Mouse (Mus musculus) G1E (cell line): ENCODE results near the gene Hist1h2bm. TPM values are rescaled to one million over a fixed set of nuclear protein-coding genes. Genes with fewer than 3 reads are reported as not detected.
"Not testable (repeated sequence)": the region's sequence is repeated elsewhere in the genome, so short reads cannot be mapped to it uniquely, and the experiment has no call there.

ENCODE experiments used
- ATAC-seq: 2 replicates; pipeline ENCODE4 v1.8.0; 2016; ENCODE audit warnings: mild to moderate bottlenecking; ENCODE audit not compliant: insufficient number of reproducible peaks, poor library complexity, low FRiP score, severe bottlenecking; ENCODE audit errors: extremely low read depth
- DNase-seq: peaks from one replicate; pipeline ENCODE4 v3.0.0; 2012; ENCODE audit warnings: low spot score
- H3K27me3 ChIP-seq: 2 replicates; pipeline ENCODE4 v1.6.1; 2012; ENCODE audit warnings: mild to moderate bottlenecking, low read length, inconsistent platforms; ENCODE audit not compliant: insufficient read depth
- H3K36me3 ChIP-seq: replicated peaks from 2 replicates; pipeline ENCODE3; 2012; ENCODE audit warnings: mild to moderate bottlenecking, inconsistent platforms
- H3K4me1 ChIP-seq: 2 replicates; pipeline ENCODE4 v1.6.1; 2012; ENCODE audit warnings: low read depth, low read length, inconsistent platforms, mixed read lengths; ENCODE audit not compliant: insufficient read depth
- H3K4me3 ChIP-seq: 2 replicates; pipeline ENCODE4 v1.5.1; 2012; ENCODE audit warnings: low read depth, mild to moderate bottlenecking, inconsistent platforms, low read length, moderate library complexity, mixed read lengths
- H3K9me3 ChIP-seq: replicated peaks from 2 replicates; pipeline ENCODE4 v1.6.1; 2012; ENCODE audit warnings: inconsistent platforms
- CTCF ChIP-seq: IDR thresholded peaks from 2 replicates; pipeline ENCODE4 v1.5.1; 2012; ENCODE audit warnings: low read depth, low read length, inconsistent platforms, mixed read lengths
- GATA1 ChIP-seq: IDR thresholded peaks from 2 replicates; pipeline ENCODE4 v1.6.1; 2012; ENCODE audit warnings: borderline replicate concordance, low read length, inconsistent platforms, mixed read lengths
- GATA2 ChIP-seq: IDR thresholded peaks from 2 replicates; pipeline ENCODE4 v1.6.1; 2012; ENCODE audit warnings: low read depth, low read length, inconsistent platforms, borderline replicate concordance
- POLR2AphosphoS5 ChIP-seq: IDR thresholded peaks from 2 replicates; pipeline ENCODE4 v1.6.1; 2012; ENCODE audit warnings: low read depth, low read length, inconsistent platforms; ENCODE audit not compliant: insufficient replicate concordance
- TAL1 ChIP-seq: conservative IDR thresholded peaks from 2 replicates; pipeline ENCODE4 v1.6.1; 2012; ENCODE audit warnings: low read depth, low read length, inconsistent platforms, mixed read lengths
- polyA plus RNA-seq: library from polyadenylated mRNA; stranded (reverse); fragments of >175 nt; gene quantifications from 2 replicates; pipeline ENCODE4 v1.2.3, GENCODE M21; 2012
- total RNA-seq, 2 experiments: library from RNA; stranded (forward) in 1 of 2; stranded (reverse) in 1 of 2; fragments of 200-1000 nt in 1 of 2; fragments of >200 nt in 1 of 2; fragmentation: Nextera tagmentation in 1 of 2; gene quantifications; 2 replicates each; pipeline ENCODE4 v1.2.3; 2014 to 2017

Gene Hist1h2bm
- total and polyA plus RNA-seq, 3 experiments: 1.2 to 309 (median 209) TPM

DNA sequence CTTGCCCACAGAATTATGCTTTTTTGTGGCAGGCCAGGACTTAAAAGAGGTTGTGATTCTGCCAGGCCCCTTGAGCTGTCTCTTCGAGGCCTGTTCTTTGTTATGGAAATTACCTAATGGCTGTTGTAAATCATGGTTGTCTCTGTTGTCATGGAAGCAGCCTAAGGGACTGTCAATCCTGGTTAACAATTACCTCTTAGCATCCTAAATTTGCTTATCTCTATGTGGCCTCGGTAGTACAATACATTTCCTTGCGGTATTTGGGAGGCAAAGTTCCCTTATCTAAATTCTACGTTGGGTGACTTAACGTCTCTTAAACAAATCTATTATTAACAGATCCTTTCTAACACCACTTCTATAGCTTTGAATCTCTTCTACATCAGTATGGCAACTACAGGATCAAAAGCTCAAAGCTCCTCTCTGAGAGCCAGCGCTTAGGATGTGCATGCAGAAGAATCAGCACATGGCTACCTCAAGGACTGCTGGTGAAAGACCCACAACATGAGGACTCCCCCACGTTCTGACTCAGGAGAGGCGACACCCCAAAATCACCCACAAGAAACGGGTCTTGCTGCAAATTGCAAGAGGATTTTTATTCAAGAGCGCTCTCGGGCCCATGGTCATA is 6.2 kb downstream of the Hist1h2bm start:
- ATAC-seq (no peak), DNase-seq (no peak)
- TF ChIP-seq GATA2 (no peak), CTCF (no peak), POLR2AphosphoS5 (no peak), GATA1 (no peak), TAL1 (no peak)
- Histone ChIP-seq H3K27me3 (peaks cover 3% of the 10 kb centered on the region; the same call in 1 of the 2 replicates), H3K4me3 (no peak overlapping the region), H3K36me3 (no peaks in the 10 kb centered on the region), H3K4me1 (peaks cover 4% of the 10 kb centered on the region; the same call in 1 of the 2 replicates), H3K9me3 (peaks cover 4% of the 10 kb centered on the region; the same call in 1 of the 2 replicates)

DNA sequence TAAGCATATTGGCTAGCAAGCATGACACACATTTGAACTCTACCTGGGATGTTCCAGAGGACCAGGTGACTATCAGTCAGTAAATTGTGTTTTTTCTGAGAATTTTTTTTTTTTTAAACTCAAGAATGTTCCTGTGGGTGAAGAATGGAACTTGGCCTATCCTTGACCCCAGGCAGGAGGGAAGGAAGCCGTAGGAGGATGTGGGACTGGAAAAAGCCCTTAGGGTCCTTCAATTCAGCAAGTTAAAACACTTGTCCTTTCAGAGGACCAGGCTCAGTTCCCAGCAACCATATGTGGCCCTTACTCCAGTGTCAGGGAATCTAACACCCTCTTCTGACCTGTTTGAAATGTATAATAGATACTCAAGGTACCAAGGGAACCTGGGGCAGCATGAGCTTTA is 7.7 kb downstream of the Hist1h2bm start:
- no peak for ATAC-seq
- no peak overlapping the region for H3K4me3 ChIP-seq
- H3K27me3 ChIP-seq: peaks cover 3% of the 10 kb centered on the region; the same call in 1 of the 2 replicates
- H3K9me3 ChIP-seq: peaks cover 4% of the 10 kb centered on the region; the same call in 1 of the 2 replicates
- H3K4me1 ChIP-seq: peaks cover 16% of the 10 kb centered on the region
- DNase-seq: no peak
- no peaks in the 10 kb centered on the region for H3K36me3 ChIP-seq
- TF ChIP-seq TAL1: no peak
- TF ChIP-seq GATA1: no peak
- TF ChIP-seq POLR2AphosphoS5: no peak
- TF ChIP-seq CTCF: no peak
- no peak for TF ChIP-seq GATA2

DNA sequence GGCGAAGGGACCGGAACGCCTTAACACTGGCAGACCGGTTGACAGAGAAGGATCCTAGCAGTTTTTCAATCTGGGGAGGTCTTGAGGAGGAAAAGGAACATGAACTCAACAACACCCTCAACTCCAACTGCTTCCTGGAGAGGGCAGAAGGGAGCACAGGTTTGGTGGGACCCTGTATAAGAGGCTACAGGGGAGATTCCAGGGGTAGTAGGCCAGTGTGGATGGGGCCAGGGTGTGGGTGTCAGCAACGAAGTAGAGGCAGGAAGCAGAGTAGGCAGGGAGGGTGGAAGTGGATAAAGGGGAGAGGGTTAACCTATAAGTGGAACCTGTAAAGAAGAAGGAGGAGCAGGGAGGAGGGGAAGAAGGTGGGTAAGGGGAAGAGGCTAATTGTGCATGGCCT is 11.6 kb downstream of the Hist1h2bm start:
- H3K27me3 ChIP-seq: peaks cover 3% of the 10 kb centered on the region; the same call in 1 of the 2 replicates
- DNase-seq (no peak), ATAC-seq (no peak)
- no peak overlapping the region for H3K4me3 ChIP-seq
- TF ChIP-seq POLR2AphosphoS5 (no peak), CTCF (no peak), GATA1 (no peak), GATA2 (no peak), TAL1 (no peak)
- no peaks in the 10 kb centered on the region for H3K9me3 ChIP-seq
- H3K36me3 ChIP-seq: no peaks in the 10 kb centered on the region
- H3K4me1 ChIP-seq: peaks cover 28% of the 10 kb centered on the region

DNA sequence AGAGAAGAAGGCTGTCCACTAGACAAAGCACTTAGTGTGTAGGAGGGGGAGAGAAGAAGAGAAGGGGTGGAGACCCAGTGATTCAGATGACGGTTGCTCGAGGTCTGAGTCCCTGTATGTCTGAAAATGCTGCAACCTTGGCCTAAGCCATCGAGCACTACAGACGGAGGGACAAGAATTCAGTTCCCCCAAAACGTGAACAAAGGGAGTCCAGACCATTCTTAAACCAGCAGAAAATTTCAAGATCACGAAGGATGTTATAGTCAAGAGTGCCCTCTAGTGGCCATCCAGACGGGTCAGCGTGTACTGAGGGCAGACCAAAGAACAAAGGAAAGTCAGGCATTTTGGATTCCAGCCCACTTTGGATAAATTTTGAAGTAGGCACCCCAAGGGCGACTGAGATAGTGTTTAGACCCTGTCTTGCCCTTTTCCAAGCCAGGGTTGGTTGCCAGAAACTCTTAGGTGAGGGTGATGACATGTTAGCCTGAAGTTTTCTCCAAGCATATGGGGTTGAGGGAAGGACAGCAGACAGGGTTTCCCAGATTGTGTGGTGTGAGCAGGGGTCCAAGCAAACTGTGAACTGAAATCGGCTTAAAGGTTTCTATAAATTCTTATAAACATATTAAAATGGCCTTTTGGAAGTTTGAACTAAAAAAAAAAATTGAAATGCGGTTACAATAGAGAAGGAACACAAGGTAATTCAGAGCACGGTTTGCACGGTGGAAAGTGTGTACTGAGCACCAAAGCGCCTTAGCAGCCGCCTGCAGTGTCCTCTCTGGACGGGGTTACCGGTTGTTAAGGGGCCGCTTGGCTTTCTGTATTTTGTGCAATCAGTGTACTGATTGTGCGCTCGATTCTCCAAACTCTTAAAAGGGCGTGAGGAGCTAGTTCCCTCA is 12.4 kb downstream of the Hist1h2bm start:
- H3K9me3 ChIP-seq: no peaks in the 10 kb centered on the region
- ATAC-seq (peak; percentile 47; the same call in 1 of the 2 replicates), DNase-seq (peak; percentile 65)
- TF ChIP-seq GATA1 (no peak), CTCF (peak; percentile 44)
- peaks cover 3% of the 10 kb centered on the region; the same call in 1 of the 2 replicates for H3K27me3 ChIP-seq
- H3K4me1 ChIP-seq: peaks cover 35% of the 10 kb centered on the region
- peak overlapping the region; percentile 58; the same call in 1 of the 2 replicates for H3K4me3 ChIP-seq
- H3K36me3 ChIP-seq: no peaks in the 10 kb centered on the region

DNA sequence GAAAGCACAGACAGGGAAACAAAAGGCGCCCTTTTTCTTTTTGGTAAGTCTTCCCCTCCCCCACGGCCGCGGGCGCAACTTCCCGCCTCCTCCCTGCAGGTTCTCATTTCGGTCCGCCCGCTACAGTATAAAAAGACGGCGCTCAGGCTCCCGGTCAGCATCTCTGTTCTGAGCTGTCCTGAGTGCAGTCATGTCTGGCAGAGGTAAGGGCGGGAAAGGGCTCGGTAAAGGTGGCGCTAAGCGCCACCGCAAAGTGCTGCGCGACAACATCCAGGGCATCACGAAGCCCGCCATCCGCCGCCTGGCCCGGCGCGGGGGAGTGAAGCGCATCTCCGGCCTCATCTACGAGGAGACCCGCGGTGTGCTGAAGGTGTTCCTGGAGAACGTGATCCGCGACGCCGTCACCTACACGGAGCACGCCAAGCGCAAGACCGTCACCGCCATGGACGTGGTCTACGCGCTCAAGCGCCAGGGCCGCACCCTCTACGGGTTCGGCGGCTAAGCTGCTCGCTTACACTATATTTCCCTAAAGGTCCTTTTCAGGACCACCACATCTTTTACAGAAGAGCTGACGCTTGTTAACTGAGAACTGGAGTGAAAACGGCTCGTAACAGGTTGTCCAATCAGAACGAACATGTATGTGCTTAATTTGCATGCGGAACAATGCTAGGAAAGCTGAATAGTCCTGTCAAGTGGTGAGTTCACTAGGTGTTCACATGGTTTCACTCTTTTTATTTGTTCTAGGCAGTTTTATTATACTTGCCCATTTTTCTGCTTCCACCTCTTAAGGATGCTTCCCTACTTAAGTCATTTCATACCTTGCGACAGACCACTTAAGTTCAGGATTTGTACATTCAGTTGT is 13.3 kb downstream of the Hist1h2bm start, which contains the start of gene Hist1h4j:
Gene Hist1h4j, plus strand, starts transcription at position 159 of the 862 bp plus-strand sequence.
- H3K36me3 ChIP-seq, H3K27me3 ChIP-seq, H3K9me3 ChIP-seq, DNase-seq: not testable (repeated sequence)
- ATAC-seq: peak; percentile 65
- Histone ChIP-seq H3K4me1 (peaks cover 41% of the 10 kb centered on the region), H3K4me3 (peak within 1 kb of the TSS; percentile 69)

DNA sequence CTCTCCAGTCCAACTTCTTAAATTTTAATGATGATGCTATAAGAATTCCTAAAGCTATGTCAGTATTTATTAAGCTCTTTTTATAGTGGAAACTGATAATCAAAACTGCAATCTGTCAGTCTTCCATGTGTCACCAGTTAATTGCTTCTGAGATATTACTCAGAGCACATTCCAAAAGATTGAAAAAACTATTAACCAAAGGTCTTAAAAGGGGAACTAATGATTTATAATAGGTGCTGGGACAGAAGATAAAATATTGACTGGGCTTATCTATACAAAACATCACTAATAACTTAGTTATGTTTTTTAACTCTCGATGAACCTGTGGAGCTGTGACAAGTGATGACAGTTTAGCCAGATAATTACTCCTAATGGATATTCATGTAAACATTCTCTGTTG is 23.2 kb downstream of the Hist1h2bm start:
- Histone ChIP-seq H3K4me1 (peaks cover 44% of the 10 kb centered on the region), H3K4me3 (no peak overlapping the region), H3K9me3 (no peaks in the 10 kb centered on the region), H3K27me3 (no peaks in the 10 kb centered on the region), H3K36me3 (no peaks in the 10 kb centered on the region)
- DNase-seq: no peak
- ATAC-seq: peak; percentile 68
- TF ChIP-seq POLR2AphosphoS5 (no peak), TAL1 (peak; percentile 64)
